Mouse (Mus musculus) kidney, postnatal 25 days (tissue): ENCODE results near the gene Nudt3.

Experiments
- DNase-seq, 2 experiments: peaks; one replicate each; pipeline ENCODE4 v3.0.0; 2021; ENCODE audit warnings: mixed read lengths in 2 of 2

Gene Nudt3

GRCm38 (mm10) chr17:27564391-27565162 is 58.7 kb downstream of the Nudt3 start:
- no peak for DNase-seq

- DNase-seq, result no peak
Observed at GRCm38 (mm10) chr17:27563771-27564244, 59.5 kb downstream of the Nudt3 start.

- no peak for DNase-seq
Observed at GRCm38 (mm10) chr17:27561809-27562526, 61.3 kb downstream of the Nudt3 start.

GRCm38 (mm10) chr17:27560926-27561480 is 62.3 kb downstream of the Nudt3 start:
- no peak for DNase-seq

- no peak for DNase-seq
Observed at GRCm38 (mm10) chr17:27559596-27559995, 63.7 kb downstream of the Nudt3 start.

- DNase-seq, result no peak
Observed at GRCm38 (mm10) chr17:27558845-27559244, 64.5 kb downstream of the Nudt3 start.

- no peak for DNase-seq
Observed at GRCm38 (mm10) chr17:27557927-27558661, 65.2 kb downstream of the Nudt3 start.

GRCm38 (mm10) chr17:27557181-27557926 is 65.9 kb downstream of the Nudt3 start:
- peak in 1 of 2 experiments; percentile 34 for DNase-seq

GRCm38 (mm10) chr17:27556315-27557011 is 66.8 kb downstream of the Nudt3 start, which contains the start of gene Hmga1:
Hmga1 (plus strand) TSS chr17:27556497.
- peak; percentile 88 to 92 for DNase-seq

- peak; percentile 59 to 89 for DNase-seq
Observed at GRCm38 (mm10) chr17:27555512-27556172, 67.7 kb downstream of the Nudt3 start.

- peak; percentile 21 to 73 for DNase-seq
Observed at GRCm38 (mm10) chr17:27555075-27555511, 68.2 kb downstream of the Nudt3 start.

- DNase-seq, result peak in 1 of 2 experiments; percentile 43
Observed at GRCm38 (mm10) chr17:27554062-27554960, 69.0 kb downstream of the Nudt3 start.

- DNase-seq, result peak in 1 of 2 experiments; percentile 43
Observed at GRCm38 (mm10) chr17:27552215-27553201, 70.8 kb downstream of the Nudt3 start.

- peak in 1 of 2 experiments; percentile 30 for DNase-seq
Observed at GRCm38 (mm10) chr17:27551393-27551940, 71.8 kb downstream of the Nudt3 start.

GRCm38 (mm10) chr17:27549234-27549633 is 74.1 kb downstream of the Nudt3 start:
- peak in 1 of 2 experiments; percentile 30 for DNase-seq

GRCm38 (mm10) chr17:27547253-27547868 is 75.9 kb downstream of the Nudt3 start:
- peak; percentile 32 to 64 for DNase-seq

GRCm38 (mm10) chr17:27546574-27547085 is 76.7 kb downstream of the Nudt3 start:
- no peak for DNase-seq
